Mouse (Mus musculus): Measurements from ENCODE around the gene Nrm. TPM values are rescaled to one million over a fixed set of nuclear protein-coding genes. Genes with fewer than 3 reads are reported as not detected.

Nrm gene
- total RNA-seq, 2 experiments from 2014 or later, result 3.9 to 4.7 TPM

- no peak for DNase-seq (ENCODE audit: low spot score in 2 of 2)
Measured at GRCm38 (mm10) chr17:35903343-35903991, 42.3 kb downstream of the Nrm start.

GRCm38 (mm10) chr17:35903992-35904355, 42.9 kb downstream of the Nrm start:
- DNase-seq (ENCODE audit: low spot score in 2 of 2), result no peak

GRCm38 (mm10) chr17:35905587-35905986, 44.5 kb downstream of the Nrm start:
- no peak for DNase-seq (ENCODE audit: low spot score in 2 of 2)

GRCm38 (mm10) chr17:35907609-35908008, 46.5 kb downstream of the Nrm start:
- no peak for DNase-seq (ENCODE audit: low spot score in 2 of 2)

GRCm38 (mm10) chr17:35909186-35909918, 48.2 kb downstream of the Nrm start:
- peak in 1 of 2 experiments; percentile 20 for DNase-seq (ENCODE audit: low spot score in 2 of 2)

- peak; percentile 92 to 95 for DNase-seq (ENCODE audit: low spot score in 2 of 2)
Measured at GRCm38 (mm10) chr17:35909919-35910369, 48.8 kb downstream of the Nrm start, which contains the start of gene Atat1. TSS of gene Atat1 (minus strand) at chr17:35910075.

GRCm38 (mm10) chr17:35914975-35915374, 53.9 kb downstream of the Nrm start:
- no peak for DNase-seq (ENCODE audit: low spot score in 2 of 2)

Small RNAs within 50 kb of the gene (microRNA-seq; reads per million reads assigned to microRNA genes)
- gene Gm28033, result 0.90 to 1.1 reads per million in 2 experiments

Other genes starting within 250 kb of the Nrm start
- not detected for gene Gm9573, start 234.7 kb upstream of the Nrm start, total RNA-seq (2021)
- not detected for gene Mucl3, start 217.6 kb upstream of the Nrm start, total RNA-seq (2021)
- gene Vars2, start 193.7 kb upstream of the Nrm start, total RNA-seq (2021), result 10 to 100 TPM; 34.3 to 34.8 TPM
- 10 to 100 TPM; 23.9 to 25.8 TPM for gene Gtf2h4, start 187.6 kb upstream of the Nrm start, total RNA-seq (2021)
- gene Ddr1, start 156.7 kb upstream of the Nrm start, total RNA-seq (2021), result 10 to 100 TPM; 73.6 to 81.0 TPM
- gene Ier3, start 39.6 kb upstream of the Nrm start, total RNA-seq (2021), result 1 to 10 TPM; 3.8 to 4.2 TPM
- 100 to 1,000 TPM; 139 to 147 TPM for gene Flot1, start 38.1 kb upstream of the Nrm start, total RNA-seq (2021)
- 100 to 1,000 TPM; 615 to 684 TPM for gene Tubb5, start 23.0 kb upstream of the Nrm start, total RNA-seq (2021)
- gene Mdc1, start 19.8 kb upstream of the Nrm start, total RNA-seq (2021), result 10 to 100 TPM; 13.6 to 15.0 TPM
- gene Ppp1r18, start 4.3 kb downstream of the Nrm start, total RNA-seq (2021), result 10 to 100 TPM; 13.4 to 14.0 TPM
- 10 to 100 TPM; 30.3 to 33.6 TPM for gene Dhx16, start 18.5 kb downstream of the Nrm start, total RNA-seq (2021)
- gene 2310061I04Rik, start 36.1 kb downstream of the Nrm start, total RNA-seq (2021), result 10 to 100 TPM; 61.8 to 71.4 TPM
- gene Atat1, start 48.8 kb downstream of the Nrm start, total RNA-seq (2021), result 10 to 100 TPM; 82.6 to 87.1 TPM
- 10 to 100 TPM; 41.2 to 42.7 TPM for gene Mrps18b, start 55.1 kb downstream of the Nrm start, total RNA-seq (2021)
- 10 to 100 TPM; 68.3 to 74.5 TPM for gene Ppp1r10, start 55.1 kb downstream of the Nrm start, total RNA-seq (2021)
- gene Abcf1, start 108.4 kb downstream of the Nrm start, total RNA-seq (2021), result 10 to 100 TPM; 76.7 to 84.5 TPM
- gene Gnl1, start 118.5 kb downstream of the Nrm start, total RNA-seq (2021), result 100 to 1,000 TPM; 133 to 136 TPM
- 10 to 100 TPM; 59.7 to 63.8 TPM for gene Prr3, start 118.9 kb downstream of the Nrm start, total RNA-seq (2021)
- gene H2-T24, start 159.2 kb downstream of the Nrm start, total RNA-seq (2021), result 1 to 10 TPM; 1.0 to 1.1 TPM
- 1 to 10 TPM; 3.0 to 3.6 TPM for gene H2-T23, start 171.5 kb downstream of the Nrm start, total RNA-seq (2021)
- gene H2-T22, start 181.4 kb downstream of the Nrm start, total RNA-seq (2021), result 1 to 10 TPM; 9.1 to 9.2 TPM
- gene Gm6034, start 181.6 kb downstream of the Nrm start, total RNA-seq (2021), result not detected
- under 1 TPM; 0.31 to 0.32 TPM for gene Gm11127, start 197.1 kb downstream of the Nrm start, total RNA-seq (2021)